Mouse (Mus musculus) limb, embryonic 14.5 days (tissue): Measurements from ENCODE around the gene Cd151. TPM values are rescaled to one million over a fixed set of nuclear protein-coding genes. Genes with fewer than 3 reads are reported as not detected.

ENCODE experiments used
- ATAC-seq: fragments of 200-750 bp; cut with Nextera tagmentation; 2 replicates; pipeline ENCODE4 v1.8.0; 2017; ENCODE audit warnings: low read depth, moderate number of reproducible peaks, moderate TSS enrichment; ENCODE audit not compliant: low FRiP score
- DNase-seq: peaks from one replicate; pipeline ENCODE4 v3.0.0-alpha.2; 2015; ENCODE audit warnings: low spot score
- H3K27ac ChIP-seq: fragments of 300-500 bp; sonication (generic); replicated peaks from 2 replicates; pipeline ENCODE4 v1.5.1; 2014; ENCODE audit warnings: low read depth, mild to moderate bottlenecking, low read length, moderate library complexity, mixed read lengths
- H3K27me3 ChIP-seq: fragments of 300-500 bp; sonication (generic); 2 replicates; pipeline ENCODE4 v1.6.1; 2014; ENCODE audit warnings: low read length, mixed read lengths; ENCODE audit not compliant: control insufficient read depth, insufficient read depth
- H3K36me3 ChIP-seq: fragments of 300-500 bp; sonication (generic); 2 replicates; pipeline ENCODE4 v1.6.1; 2014; ENCODE audit warnings: mild to moderate bottlenecking, low read length, moderate library complexity, mixed read lengths; ENCODE audit not compliant: control insufficient read depth, insufficient read depth
- H3K4me1 ChIP-seq: fragments of 300-500 bp; sonication (generic); 2 replicates; pipeline ENCODE4 v1.6.1; 2014; ENCODE audit warnings: antibody characterized with exemption, low read length, mixed read lengths; ENCODE audit not compliant: control insufficient read depth, insufficient read depth
- H3K4me2 ChIP-seq: fragments of 300-500 bp; sonication (generic); replicated peaks from 2 replicates; pipeline ENCODE4 v1.6.1; 2014; ENCODE audit warnings: low read depth, mild to moderate bottlenecking, low read length, moderate library complexity; ENCODE audit not compliant: severe bottlenecking
- H3K4me3 ChIP-seq: fragments of 300-500 bp; sonication (generic); replicated peaks from 2 replicates; pipeline ENCODE4 v1.5.1; 2014; ENCODE audit warnings: low read length
- H3K9ac ChIP-seq: fragments of 300-500 bp; sonication (generic); 2 replicates; pipeline ENCODE4 v1.6.1; 2014; ENCODE audit warnings: mild to moderate bottlenecking, low read depth, low read length, moderate library complexity; ENCODE audit not compliant: severe bottlenecking
- H3K9me3 ChIP-seq: fragments of 300-500 bp; sonication (generic); 2 replicates; pipeline ENCODE4 v1.6.1; 2016; ENCODE audit warnings: low read length; ENCODE audit not compliant: control insufficient read depth
- POLR2A ChIP-seq: fragments of 200-500 bp; IDR thresholded peaks from 2 replicates; pipeline ENCODE4 v1.8.0; 2012; ENCODE audit warnings: inconsistent platforms, mild to moderate bottlenecking, moderate library complexity, borderline replicate concordance; ENCODE audit not compliant: insufficient read depth, insufficient read length; ENCODE audit errors: extremely low read depth
- WGBS: fragments of 180-500 bp; shearing (Covaris S2); extraction: QIAGEN DNeasy Blood & Tissue Kit; methylation state at CpG from one replicate; pipeline ENCODE4 v1.1.7; 2014; 5-methylcytosine and 5-hydroxymethylcytosine counted together
- polyA plus RNA-seq, 2 experiments: library from polyadenylated mRNA; depleted of rRNA in 1 of 2; stranded (reverse) in 1 of 2; unstranded in 1 of 2; fragments of >200 nt; fragmentation: Nextera tagmentation in 1 of 2; extraction: Ambion mirVana in 1 of 2; gene quantifications; 2 replicates each; pipeline versions ENCODE4 v1.2.1 to v1.2.3; 2012 to 2014

Cd151 gene
- polyA plus RNA-seq, 2 experiments = 44.4 to 100 TPM

DNA sequence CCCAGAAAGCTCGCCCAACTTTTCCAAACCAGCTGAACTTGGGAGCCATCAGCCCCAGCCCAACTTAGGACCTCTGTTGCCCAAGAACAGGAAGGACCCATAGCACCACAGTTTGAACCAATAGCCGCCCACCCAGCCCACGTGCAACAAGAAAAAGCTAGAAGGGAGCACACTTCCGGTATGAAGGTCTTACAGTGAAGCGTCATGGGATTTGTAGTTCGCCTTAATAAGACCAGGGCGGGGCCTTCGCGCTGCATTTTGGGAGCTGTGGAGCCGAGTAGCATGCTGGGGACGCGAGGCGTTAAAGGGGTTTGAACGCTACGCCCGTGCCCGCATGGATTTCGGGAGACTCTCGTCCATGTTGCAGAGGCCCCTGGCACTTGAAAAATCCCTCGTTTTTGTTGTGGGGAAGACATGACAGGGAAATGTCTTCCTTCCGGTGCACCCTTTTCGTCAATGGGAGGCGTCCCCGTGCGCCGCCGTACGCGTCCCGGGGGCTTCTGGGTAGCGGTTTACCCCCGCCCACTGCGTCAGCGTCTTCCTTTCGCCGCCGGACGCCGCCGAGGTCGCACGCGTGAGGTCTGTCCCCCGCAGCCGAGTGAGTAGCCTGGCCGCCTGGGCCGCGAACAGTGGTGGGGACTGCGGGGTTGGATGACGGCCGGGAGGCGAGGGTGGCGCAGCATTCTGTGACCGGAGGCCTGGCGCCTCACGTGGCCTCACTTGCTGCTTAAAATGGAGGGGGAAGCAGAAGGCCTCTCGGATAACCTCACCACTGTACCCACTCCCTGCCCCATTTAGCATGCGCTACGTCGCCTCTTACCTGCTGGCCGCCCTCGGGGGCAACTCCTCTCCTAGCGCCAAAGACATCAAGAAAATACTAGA lies 19.8 kb upstream of the Cd151 start, which contains the start of gene Rplp2:
TSS of gene Rplp2 (plus strand) at position 261 of the 882 bp plus-strand sequence.
- peak within 1 kb of the TSS; percentile 86 for H3K4me3 ChIP-seq
- peaks cover 27% of the 10 kb centered on the region for H3K4me1 ChIP-seq
- H3K27ac ChIP-seq = peak within 1 kb of the TSS; percentile 75
- no peaks in the 10 kb centered on the region for H3K27me3 ChIP-seq
- H3K4me2 ChIP-seq = peak within 1 kb of the TSS; percentile 57
- WGBS = under 1% methylated on average over 57 of the region's 63 CpGs
- H3K36me3 ChIP-seq = peaks cover 42% of the 10 kb centered on the region
- ATAC-seq (peak; percentile 91), DNase-seq (peak; percentile 98)
- H3K9ac ChIP-seq = peak within 1 kb of the TSS; percentile 86
- TF ChIP-seq POLR2A = peak; percentile 76; the same call in 1 of the 2 replicates
- no peaks in the 10 kb centered on the region for H3K9me3 ChIP-seq

GRCm38 (mm10) chr7:141451928-141452327 lies 15.3 kb upstream of the Cd151 start:
- no peak overlapping the region for H3K27ac ChIP-seq
- H3K4me3 ChIP-seq = no peak overlapping the region
- ATAC-seq (no peak), DNase-seq (no peak)
- H3K4me1 ChIP-seq = peaks cover 15% of the 10 kb centered on the region
- H3K9me3 ChIP-seq = no peaks in the 10 kb centered on the region
- no peak overlapping the region for H3K4me2 ChIP-seq
- no peak for TF ChIP-seq POLR2A
- no peak overlapping the region for H3K9ac ChIP-seq
- peaks cover 42% of the 10 kb centered on the region for H3K36me3 ChIP-seq
- no peaks in the 10 kb centered on the region for H3K27me3 ChIP-seq

GRCm38 (mm10) chr7:141453636-141454035 lies 13.6 kb upstream of the Cd151 start:
- no peak for TF ChIP-seq POLR2A
- Histone ChIP-seq H3K27ac (no peak overlapping the region), H3K4me3 (no peak overlapping the region), H3K9ac (no peak overlapping the region), H3K9me3 (no peaks in the 10 kb centered on the region), H3K36me3 (peaks cover 38% of the 10 kb centered on the region), H3K4me2 (no peak overlapping the region), H3K27me3 (no peaks in the 10 kb centered on the region), H3K4me1 (peaks cover 10% of the 10 kb centered on the region)
- no peak for DNase-seq
- no peak for ATAC-seq
- 73% methylated on average over 2 of the region's 2 CpGs for WGBS

- Histone ChIP-seq H3K36me3 (peaks cover 31% of the 10 kb centered on the region), H3K4me2 (peak within 1 kb of the TSS; percentile 92), H3K9me3 (no peaks in the 10 kb centered on the region), H3K27me3 (no peaks in the 10 kb centered on the region), H3K9ac (peak within 1 kb of the TSS; percentile 56), H3K27ac (no peak within 1 kb of the TSS), H3K4me3 (peak within 1 kb of the TSS; percentile 57), H3K4me1 (0 out of 2 replicates have a peak, but pooled peaks cover 6% of the 10 kb centered on the region)
- ATAC-seq = peak; percentile 87
- WGBS = 3% methylated on average over 45 of the region's 45 CpGs
- DNase-seq = peak; percentile 90
- TF ChIP-seq POLR2A = peak; percentile 69; the same call in 1 of the 2 replicates
Observed at GRCm38 (mm10) chr7:141454967-141455551, 12.1 kb upstream of the Cd151 start, which contains the start of gene Pnpla2. Pnpla2 (plus strand) TSS chr7:141455198.

DNA sequence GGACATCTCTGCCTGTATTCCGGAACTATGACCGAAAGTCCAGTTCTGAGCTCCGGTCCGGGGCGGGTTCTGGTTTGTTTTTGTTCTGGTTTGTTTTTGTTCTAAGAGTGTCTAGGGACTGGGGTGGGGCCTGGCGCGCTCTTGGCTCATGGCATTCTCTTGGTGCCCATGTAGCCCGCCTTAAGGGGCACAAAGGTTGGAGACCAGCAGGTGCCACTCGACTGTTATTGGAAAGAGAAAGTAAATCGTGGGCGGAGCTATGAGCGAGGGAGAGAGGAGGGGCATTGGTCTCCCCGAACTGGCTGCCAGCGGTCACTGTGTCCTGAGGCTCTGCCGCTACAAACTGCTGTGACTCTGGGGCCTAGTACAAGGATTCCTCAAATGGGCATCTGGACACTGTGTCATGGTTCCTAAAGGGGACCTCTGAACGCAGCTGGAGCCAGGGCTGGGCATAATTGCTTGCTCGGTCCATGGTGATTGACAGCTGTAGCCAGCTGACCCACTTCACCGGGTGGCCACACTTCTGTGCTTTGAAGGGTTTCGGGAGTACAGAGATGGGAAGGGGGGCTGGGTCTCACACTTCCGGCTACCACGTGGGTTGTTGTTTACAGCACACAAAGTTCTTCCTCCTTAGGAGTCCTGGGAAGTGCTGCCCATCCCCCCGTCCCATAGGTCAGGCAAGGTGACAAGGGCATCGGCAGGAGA lies 11.4 kb upstream of the Cd151 start:
- ATAC-seq (no peak), DNase-seq (no peak)
- WGBS = 1% methylated on average over 23 of the region's 23 CpGs
- peaks cover 24% of the 10 kb centered on the region for H3K36me3 ChIP-seq
- peak overlapping the region; percentile 92 for H3K4me2 ChIP-seq
- peak overlapping the region; percentile 57 for H3K4me3 ChIP-seq
- H3K27me3 ChIP-seq = peaks cover 2% of the 10 kb centered on the region
- no peak overlapping the region for H3K27ac ChIP-seq
- no peak for TF ChIP-seq POLR2A
- no peaks in the 10 kb centered on the region for H3K9me3 ChIP-seq
- 0 out of 2 replicates have a peak, but pooled peaks cover 6% of the 10 kb centered on the region for H3K4me1 ChIP-seq
- H3K9ac ChIP-seq = peak overlapping the region; percentile 56
